Mouse (Mus musculus) left cerebral cortex, adult 8-10 months (tissue): ENCODE measurements at regions not wholly inside any gene's neighbourhood (a gene's known extent, or its start where the extent isn't known, plus 50 kb on each side); places are given as distances from the start of the nearest gene placed in this dataset.

Experiments
- DNase-seq, 2 experiments: peaks; one replicate each; pipeline ENCODE4 v3.0.0; 2022; ENCODE audit warnings: low spot score in 2 of 2

- no peak for DNase-seq
Measured at GRCm38 (mm10) chr14:115004733-115005405, 87.1 kb upstream of the Gpc5 start.

DNA sequence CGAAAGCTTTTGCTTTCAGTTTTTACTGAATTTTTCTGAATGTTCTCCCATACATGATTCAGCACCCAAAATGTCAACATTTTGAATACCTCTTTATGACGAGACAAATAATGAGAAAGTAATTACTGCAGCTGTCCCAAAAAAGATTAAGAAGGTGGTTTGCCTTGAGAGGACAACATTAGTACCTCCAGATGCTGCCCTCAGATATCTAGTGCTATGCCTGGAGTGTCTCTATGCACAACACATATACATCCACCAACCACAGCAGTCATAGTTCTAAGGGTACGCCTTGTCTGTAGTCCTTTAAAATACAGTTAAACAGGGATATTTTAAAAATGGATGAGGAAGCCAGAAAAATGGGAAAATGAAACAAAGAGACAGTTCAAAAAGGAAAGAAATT, 81.1 kb upstream of the Gpc5 start:
- no peak for DNase-seq

DNA sequence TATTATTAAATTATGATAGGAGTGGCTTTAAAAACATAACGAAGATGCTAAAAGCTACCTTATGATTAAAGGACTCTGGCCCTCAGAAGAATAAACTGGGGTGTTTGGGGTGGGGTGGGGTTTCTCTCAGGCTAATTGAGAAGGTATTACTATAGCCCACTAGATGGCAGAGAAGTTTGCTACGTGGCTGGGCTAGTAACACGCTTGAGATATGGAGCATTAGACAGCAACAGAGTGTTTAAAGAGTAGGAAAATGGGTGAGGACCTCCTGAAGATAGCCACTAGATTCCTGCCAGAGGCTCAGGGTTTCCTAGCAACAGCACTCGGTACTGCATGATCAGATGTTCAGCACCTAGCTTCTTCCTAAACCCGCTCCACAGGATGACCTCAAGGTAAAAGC, 76.7 kb upstream of the Gpc5 start:
- no peak for DNase-seq

DNA sequence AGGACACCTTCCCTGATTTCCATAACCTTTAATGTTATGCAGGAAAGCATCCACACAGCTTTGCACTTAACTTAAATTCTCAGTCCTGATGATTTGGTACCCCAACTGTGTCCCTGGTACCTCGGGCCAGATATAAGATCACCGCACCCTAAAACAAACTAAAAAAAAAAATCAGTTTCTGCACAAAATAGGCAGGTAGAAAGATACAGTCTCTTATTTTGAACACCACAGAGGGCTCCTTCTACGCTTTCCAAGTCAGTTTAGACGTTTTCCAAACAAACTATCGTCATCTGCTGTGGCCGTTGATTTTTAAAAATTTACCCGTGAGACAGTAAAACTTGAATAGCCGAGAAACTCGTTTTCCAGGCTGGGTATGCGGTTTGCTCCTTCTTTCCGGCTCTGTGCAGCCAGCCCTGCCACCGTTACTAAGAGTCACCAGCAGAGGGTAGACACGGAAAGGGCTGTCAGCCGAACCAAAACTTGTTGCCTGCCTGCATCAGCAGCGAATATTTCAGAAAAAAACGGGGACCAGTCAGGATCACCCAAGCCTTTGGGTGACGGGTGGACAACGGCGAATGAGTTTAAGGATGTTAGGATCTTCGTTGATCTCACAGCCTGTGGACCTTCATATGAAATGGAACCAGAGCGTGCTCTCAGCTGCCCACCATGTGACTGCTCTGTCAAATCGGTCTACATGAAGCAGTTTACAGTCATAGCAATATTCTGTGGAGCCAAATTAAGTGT, 74.4 kb upstream of the Gpc5 start:
- DNase-seq: peak; percentile 35 to 57

- DNase-seq: no peak
Measured at GRCm38 (mm10) chr14:115028011-115028410, 64.0 kb upstream of the Gpc5 start.

DNA sequence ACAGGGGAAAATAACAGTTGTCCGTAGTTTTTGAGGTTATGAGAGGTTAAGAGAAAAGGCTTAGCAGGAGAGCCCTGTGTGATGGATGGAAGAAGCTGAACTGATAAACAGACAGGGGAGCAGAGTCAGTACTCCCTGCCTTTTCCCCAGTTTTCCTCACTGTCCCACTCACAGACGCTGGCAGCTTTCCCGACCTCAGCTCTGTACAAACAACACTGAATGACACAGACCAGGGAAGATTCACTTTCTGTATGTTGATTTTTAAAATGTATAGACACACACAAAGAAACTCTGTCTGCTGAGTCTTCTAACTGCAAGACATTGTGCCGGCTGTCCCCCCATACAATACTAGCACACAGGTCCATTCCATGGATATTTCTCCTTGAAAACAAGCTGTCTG, 60.3 kb upstream of the Gpc5 start:
- no peak for DNase-seq

DNA sequence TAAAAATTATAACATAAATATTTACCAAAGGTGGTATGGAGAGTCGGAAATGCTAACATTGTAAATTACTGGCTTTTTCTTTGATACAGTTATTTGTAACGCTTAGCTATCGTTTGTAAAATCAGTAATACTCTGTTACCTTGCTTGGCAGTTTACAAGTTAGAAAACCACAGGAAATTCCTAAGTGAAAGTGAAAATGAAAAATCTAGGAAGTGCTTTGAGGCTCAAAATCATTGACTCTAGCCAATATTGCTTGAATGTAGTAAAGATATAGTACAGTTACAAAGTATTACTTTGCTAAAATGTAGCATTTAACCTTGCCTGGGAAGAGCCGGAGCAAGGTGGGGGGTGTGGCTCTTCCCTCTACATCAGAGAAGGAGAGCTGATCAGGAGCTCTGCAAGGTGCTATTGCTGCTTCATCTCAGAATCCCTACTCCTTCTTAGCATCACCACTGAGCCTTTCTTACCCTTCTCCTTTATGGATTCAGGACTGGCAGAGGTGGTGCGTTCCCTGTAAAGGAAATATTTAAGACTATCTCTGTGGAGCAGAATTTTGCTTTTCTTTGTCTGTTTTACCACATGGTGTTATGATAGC, 58.5 kb upstream of the Gpc5 start:
- DNase-seq: no peak

DNA sequence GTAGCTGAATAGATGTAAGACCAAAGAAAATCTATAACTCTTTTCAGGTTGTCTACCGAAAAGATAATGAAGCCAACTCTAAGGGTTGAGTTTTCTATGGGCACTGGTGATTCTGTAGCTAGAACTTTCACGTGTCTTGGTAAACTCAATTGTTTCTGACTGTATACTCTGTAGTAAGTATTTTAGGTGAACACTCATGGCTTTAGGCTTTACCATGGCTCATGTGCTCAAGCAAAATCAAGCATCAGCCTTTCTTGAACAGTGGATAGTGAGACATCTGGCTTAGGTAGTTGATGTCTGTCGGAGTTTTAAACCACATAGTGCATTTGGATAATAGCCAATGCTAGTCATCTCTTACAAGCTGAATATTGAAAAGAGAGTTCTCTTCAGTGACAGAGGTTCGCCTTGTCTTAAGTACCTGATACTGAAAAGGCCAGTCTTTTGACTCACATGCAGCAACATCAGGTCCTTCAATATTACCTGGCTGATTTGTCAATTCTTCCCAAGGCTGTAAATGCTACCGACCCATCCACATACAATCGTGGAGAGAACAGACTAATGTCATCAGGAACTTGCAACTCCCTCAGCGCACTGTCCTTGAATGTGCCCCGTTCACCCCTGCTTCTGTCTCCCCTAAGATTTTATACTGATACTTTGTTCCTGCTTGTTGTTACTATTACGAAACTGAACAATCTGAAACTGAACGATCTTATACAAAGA, 57.1 kb upstream of the Gpc5 start:
- DNase-seq: no peak

DNA sequence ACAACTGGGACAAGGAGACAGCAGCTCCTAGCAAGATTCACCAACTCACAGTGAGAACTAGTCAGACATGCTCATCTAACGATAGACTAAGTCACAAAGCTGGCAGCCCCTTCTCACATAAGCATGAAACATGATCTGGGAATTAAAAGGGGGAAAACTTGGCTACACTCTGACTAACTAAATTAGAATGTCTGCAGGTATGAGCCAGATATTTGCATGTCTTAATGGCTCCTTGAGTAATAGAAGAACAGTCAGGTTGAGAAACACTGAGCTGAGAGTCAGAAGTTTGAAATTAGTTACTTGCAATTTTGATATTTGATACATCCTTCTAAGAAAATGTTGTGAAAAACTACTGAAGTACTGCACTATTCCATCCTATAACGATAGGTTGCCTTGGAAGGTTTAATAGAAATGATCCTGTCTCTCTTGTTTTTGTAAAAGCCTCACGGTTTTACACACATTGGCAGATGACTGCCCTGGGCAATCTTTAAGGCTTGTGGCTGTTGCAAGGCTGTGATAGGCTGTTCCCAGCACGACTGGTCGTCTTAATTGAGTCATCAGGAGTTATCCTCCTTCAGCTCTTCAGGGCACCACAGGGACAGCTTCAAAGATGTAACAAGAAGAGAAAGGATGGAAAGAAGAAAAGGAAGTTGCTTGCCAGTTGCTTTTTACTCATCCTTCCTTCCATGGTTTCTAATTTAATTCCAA, 54.8 kb upstream of the Gpc5 start:
- no peak for DNase-seq

- DNase-seq: no peak
Measured at GRCm38 (mm10) chr14:115038788-115039187, 53.2 kb upstream of the Gpc5 start.

GRCm38 (mm10) chr14:115039524-115039923, 52.5 kb upstream of the Gpc5 start:
- no peak for DNase-seq

DNA sequence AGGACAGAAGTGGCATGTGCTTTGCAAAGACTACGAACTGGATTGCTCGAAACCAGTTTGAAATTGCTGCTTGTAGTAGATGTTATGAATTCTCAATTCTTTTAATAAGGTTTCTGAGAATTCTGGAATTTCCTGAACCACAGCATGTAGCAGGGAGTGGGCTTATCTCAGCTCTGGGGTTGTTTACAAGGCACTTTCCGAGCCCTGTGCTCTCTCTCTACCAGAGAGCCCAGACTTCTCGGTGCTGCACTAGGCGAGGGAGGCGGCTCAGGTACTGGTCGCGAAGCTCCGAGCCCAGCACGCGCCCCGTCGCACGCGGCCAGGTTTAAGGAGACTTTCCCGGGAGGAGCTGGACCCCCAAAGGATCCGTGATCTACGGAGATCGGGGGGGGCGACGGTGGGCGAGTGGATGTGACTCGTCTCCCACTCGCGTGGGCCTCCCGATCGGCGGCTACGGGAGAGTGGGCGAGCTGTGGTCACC, 51.9 kb upstream of the Gpc5 start:
- peak; percentile 10 to 12 for DNase-seq

DNA sequence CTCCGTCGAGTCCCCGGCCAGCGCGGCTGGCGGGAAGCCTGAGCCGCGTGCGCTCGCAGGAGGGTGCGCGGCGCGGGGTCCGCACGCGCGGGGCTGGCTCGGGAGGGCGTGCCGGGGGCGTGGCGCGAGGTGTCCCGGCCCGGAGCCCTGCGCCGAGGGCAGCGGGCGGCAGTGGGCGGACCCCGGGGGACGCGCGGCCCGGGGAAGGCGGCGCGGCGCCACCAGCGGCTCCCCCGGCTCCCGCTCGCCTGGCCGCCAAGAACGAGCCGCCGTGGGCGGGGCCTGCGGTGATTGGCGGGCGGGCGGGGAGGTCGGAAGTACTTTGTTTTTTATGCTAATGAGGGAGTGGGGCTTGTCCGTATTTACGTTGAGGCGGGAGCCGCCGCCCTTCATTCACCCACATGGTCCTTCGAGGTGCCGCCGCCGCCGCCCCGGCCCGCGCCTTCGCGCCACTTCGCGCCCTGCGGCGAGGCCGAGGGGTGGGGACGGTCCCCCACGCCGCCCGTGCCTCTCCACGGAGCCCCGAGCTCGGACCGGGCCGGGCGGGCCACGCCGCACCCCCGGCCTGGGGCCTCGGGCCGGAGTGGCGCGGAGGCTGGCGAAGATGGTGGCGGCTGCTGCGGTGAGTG, 51.3 kb upstream of the Gpc5 start:
- DNase-seq: peak; percentile 26 to 43

DNA sequence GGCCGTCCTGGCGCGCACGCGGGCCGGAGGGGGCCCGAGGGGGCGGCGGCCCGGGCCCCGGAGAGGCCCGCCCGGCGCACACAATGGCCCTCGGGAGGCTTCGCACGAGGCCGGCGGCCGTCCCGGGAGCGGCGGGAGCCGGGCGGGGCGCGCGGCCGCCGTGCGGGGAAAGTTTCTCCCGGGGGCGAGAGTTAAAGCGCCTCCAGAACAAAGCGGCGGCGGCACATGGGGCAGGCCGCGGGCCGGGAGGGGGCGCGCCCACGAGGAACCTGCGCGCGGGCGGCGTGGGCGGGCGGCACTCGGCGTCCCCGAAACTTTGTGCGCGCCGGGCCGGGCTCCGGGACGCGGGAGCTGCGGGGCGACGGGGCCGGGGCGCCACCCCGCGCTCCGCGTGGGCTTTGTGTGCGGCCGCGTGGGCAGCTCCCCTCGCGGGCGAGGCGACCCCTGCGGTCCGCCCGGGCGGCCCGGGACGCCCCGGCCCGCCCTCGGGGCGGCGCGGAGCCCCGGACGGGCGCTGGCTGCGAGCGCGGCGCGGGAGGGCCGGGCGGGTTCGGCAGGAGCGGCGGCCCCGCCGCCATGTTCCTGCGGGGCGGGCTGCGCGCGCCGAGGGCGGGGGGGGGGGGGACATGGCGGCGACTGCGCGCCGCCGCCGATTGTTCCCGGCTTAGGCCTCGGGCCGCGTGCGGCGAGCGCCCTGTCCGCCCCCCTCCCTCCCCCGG, 50.5 kb upstream of the Gpc5 start:
- DNase-seq: peak; percentile 4 to 11

- DNase-seq: peak; percentile 65 to 67
Measured at GRCm38 (mm10) chr14:115042055-115042564, 49.9 kb upstream of the Gpc5 start.
